Mouse (Mus musculus) embryonic fibroblast, embryonic 13.5 days (primary cell): ENCODE measurements around the gene Gm45261.

ENCODE experiments used
- CTCF ChIP-seq: IDR thresholded peaks from 2 replicates; pipeline ENCODE4 v1.5.1; 2011; ENCODE audit warnings: mild to moderate bottlenecking, control low read depth, low read length, moderate library complexity, borderline replicate concordance; ENCODE audit not compliant: insufficient read depth
- POLR2A ChIP-seq: IDR thresholded peaks from 2 replicates; pipeline ENCODE4 v1.6.1; 2011; ENCODE audit warnings: low read depth, mild to moderate bottlenecking, control low read depth, low read length, moderate library complexity

DNA sequence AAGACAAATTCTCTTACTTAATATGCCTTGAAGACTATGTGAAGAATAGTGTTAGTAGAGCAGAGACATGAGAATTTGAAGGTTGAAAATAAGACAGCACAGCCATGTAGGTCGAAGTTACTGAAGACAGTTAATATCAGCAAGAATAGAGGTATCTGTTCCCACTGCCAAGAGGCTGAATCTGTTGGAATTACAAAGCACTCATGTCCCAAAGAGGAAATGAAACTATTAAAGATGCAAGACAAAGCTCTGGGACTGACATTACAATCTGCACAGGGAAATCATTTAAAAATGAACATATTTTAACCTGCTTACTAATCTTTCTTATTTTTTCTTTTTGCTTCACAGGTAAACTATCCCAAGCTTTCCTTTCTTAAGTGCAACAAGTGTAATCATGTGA, 13.7 kb upstream of the Gm45261 start:
- TF ChIP-seq CTCF = no peak
- TF ChIP-seq POLR2A = no peak
